Mouse (Mus musculus) gastrocnemius, postnatal 4 days (tissue): ENCODE measurements at regions not wholly inside any gene's neighbourhood (a gene's known extent, or its start where the extent isn't known, plus 50 kb on each side); places are given as distances from the start of the nearest gene placed in this dataset.

Experiments used
- DNase-seq, 2 experiments: peaks; one replicate each; pipeline ENCODE4 v3.0.0; 2021 to 2022; ENCODE audit warnings: low spot score in 2 of 2, mixed read lengths in 2 of 2

- no peak for DNase-seq
These were observed 152.3 kb downstream of the Dkk2 start for GRCm38 (mm10) chr3:132237344-132237743.

GRCm38 (mm10) chr3:132257834-132258233 is 172.7 kb downstream of the Dkk2 start:
- DNase-seq, result no peak

- no peak for DNase-seq
These were observed 184.5 kb downstream of the Dkk2 start for GRCm38 (mm10) chr3:132269641-132270040.

- peak in 1 of 2 experiments; percentile 57 for DNase-seq
These were observed 189.7 kb downstream of the Dkk2 start for GRCm38 (mm10) chr3:132274786-132275185.

DNA sequence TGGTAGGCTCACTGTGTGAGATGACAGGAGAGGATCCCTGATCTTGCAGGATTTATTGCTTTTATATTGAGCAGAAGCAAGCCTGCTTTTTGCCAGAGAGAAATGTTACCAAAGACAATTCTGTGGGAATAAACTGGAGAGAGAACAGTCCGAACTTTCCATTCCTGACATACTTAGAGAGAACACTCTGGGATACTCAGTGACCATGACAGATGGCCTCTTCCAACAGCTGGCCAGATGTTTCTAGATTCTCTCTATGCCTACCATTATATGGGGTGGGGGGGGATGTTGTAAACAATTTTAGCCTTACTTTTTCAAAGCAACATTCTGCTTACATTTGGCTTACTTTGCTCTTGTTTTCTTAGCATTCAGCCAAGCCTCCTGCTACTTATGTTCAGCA is 192.7 kb downstream of the Dkk2 start:
- DNase-seq, result no peak

GRCm38 (mm10) chr3:132287714-132288113 is 202.6 kb downstream of the Dkk2 start:
- no peak for DNase-seq

DNA sequence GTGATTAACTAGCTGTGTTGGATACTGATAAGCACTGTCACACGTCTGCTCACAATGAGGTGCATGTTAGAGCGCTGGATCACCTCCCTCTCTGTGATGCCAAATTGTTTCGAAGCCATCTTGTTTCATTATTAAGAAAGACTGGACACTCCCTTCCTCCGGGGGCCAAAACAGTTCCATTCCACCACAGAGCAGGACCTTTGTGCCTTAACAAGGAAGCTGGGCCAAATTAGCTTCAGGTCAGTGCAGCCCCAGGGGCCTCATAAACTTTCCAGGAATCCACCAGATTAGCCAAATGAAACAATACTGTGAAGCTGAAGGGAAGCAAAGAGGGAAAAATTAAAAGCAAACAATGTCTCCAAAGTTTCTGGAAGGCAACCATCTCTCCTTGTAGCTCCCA is 241.9 kb downstream of the Dkk2 start:
- DNase-seq, result peak in 1 of 2 experiments; percentile 11

- DNase-seq, result no peak
These were observed 258.5 kb downstream of the Dkk2 start for GRCm38 (mm10) chr3:132343625-132344024.

GRCm38 (mm10) chr3:132345856-132346255 is 260.8 kb downstream of the Dkk2 start:
- DNase-seq, result no peak

- DNase-seq, result no peak
These were observed 264.5 kb downstream of the Dkk2 start for GRCm38 (mm10) chr3:132349602-132350001.

DNA sequence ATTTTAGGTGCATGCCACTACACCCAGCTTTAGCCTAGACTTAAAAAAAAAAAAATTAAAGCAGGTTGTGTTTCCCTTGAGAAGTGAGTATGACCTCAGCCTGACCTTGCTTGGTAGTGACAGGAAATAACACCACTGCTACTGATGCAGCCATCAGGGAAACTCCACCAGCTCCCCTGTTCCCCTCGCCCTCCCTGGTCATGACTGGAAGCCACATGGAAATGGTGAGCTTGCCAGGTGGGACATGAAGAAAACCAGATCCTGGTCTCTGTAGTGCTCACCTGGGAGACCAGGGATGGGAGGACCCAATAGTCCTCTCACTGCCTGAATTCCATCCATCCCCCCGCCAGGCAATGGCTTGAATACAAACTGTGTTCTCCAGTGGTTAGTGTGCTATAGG is 268.1 kb downstream of the Dkk2 start:
- DNase-seq, result no peak

- no peak for DNase-seq
These were observed 270.0 kb upstream of the Gimd1 start for GRCm38 (mm10) chr3:132359596-132359995.

DNA sequence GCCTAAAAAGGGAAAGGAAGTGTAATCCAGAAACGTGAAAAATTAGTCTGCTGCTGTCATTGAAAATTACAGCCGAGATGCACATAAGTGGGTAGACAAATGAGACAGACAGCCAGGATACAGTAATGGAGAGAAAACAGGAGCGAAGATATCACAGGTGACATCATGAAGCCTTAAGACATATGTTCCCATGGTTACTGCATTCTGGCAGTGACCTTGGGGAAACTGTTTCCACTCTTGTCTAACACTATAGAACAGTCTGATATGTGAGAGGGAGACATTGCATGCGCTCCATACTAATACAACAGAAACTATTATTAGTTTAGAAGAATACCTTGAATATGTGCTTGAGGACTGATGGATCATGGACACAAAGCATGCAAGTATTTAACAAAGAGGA is 254.0 kb upstream of the Gimd1 start:
- no peak for DNase-seq

DNA sequence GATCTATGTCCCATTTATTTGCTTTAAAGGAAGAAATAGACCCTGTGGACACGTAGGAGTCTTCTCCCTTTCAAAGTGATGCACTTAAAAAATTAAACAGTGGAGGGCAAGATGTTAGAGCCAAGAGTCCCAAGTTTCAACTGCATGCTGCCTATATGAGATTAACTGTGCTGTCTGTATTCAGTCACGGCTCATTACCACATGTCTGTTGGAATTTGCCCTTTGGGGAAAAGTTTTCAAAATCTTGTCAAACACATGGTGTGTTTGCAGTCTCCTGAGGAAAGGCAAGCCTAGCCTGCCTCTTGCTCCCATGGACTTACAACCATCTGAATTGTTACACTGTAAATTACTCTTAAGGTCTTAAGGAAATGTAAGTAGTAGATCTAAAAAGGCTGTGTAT is 211.9 kb upstream of the Gimd1 start:
- no peak for DNase-seq

DNA sequence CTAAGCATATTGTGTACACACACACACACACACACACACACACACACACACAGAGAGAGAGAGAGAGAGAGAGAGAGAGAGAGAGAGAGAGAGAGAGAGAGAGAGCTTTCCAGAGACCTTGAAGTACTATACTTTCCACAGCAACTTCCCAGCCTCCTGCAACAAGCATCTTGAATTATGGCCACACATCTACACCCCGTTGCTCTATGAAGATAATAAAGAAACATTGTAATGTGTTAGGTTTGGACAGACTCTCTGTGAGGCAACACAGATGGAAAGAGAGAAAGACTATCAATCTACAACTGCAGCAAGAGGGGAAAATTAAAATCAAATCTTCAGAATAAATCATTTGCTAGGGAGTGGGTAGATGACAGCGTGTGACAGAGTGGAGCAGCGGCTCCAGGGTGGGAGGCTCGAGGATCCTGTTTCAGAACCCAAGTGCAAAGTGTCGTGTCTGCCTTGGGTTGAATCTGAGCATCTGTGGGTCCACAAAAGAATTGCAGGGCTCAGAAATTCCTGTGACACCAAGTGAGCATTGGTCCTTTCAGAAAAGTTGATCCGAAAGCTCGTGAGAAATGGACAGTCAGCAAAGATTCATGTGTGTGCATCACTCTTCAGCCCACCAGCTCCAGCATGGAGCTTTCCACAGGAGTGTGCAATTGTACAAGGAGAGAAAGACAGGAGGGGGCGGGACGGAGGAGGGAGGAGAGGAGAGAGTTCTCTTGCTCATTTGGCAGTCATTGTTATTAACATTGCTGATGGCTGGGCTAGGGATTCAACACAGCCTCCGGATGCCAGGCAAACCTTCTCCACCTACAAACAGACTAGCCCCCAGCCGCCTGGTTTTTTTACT is 203.6 kb upstream of the Gimd1 start:
- DNase-seq, result no peak

- no peak for DNase-seq
These were observed 202.4 kb upstream of the Gimd1 start for GRCm38 (mm10) chr3:132427244-132427643.

- DNase-seq, result no peak
These were observed 201.5 kb upstream of the Gimd1 start for GRCm38 (mm10) chr3:132428148-132428547.

DNA sequence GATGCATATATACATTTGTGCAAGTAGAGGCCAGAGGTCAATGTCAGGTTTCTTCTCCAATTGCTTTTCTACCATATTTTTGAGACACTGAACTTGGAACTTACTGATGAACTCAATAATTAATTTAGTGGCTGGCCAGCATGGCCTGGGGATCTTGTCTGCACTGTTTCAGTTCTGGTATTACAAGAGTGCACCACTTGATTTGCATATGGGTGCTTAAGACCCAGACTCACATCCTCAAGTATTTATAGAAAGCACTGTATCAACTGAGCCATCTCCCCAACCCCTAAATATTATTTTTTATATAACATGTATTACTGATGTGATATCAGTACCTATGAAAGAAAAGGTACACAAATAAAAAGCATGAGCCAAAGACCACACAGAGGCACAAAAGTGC is 197.8 kb upstream of the Gimd1 start:
- no peak for DNase-seq

DNA sequence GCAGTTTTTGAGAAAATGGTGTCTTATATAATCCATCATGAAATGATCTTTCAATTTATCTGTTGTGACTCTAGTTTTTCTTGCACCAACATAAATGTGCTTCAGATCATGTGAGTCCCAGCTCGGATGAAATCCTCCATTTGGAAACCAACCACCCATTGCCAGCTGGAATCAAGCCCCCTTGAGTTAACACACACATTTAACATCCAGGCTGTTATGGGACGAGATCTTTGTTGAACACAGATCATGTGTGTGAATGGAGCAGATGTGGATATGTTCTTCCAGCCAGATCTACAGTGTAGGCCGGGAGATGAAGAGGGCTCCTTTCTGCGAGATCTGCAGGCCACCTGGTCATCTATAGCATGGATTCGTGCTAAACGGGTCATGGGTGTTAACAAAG is 188.4 kb upstream of the Gimd1 start:
- DNase-seq, result no peak

DNA sequence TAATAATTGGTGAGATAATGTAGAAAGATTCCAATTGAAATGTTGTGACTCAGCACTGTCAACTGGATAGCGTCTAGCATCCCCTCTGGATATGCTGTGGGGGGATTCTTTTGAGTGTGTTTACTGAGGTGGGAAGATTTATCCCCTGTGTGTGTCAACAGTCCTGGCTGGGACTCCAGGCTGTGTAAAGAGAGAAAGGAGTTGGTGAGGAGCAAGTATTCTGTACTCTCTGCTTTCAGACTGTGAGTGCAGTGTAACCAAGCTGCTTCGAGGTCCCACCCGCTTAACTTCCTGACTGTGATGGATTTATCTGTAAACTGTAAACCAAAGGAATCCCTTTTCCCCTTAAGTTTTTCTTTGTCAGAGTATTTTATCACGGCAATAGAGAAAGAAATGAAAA is 175.7 kb upstream of the Gimd1 start:
- DNase-seq, result no peak

GRCm38 (mm10) chr3:132462348-132462959 is 167.2 kb upstream of the Gimd1 start:
- DNase-seq, result no peak

GRCm38 (mm10) chr3:132471070-132471469 is 158.6 kb upstream of the Gimd1 start:
- no peak for DNase-seq

DNA sequence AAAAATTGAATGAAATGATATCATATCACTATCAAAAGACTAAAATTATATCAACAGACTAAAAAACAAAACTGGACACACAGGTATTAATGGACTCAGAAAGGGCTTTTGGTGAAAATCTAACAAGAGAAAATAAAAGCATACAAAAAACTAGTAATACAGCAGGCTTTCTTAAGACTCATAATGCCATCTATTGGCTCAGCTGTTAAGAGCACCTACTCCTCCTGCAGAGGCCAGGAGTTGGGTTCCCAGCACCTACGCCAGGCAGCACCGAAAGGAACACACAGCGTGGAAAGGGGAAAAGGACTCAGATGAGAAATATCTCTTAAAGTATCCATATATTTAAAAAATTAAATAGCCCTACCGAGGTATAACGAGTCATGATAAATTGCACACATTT is 151.9 kb upstream of the Gimd1 start:
- DNase-seq, result no peak
